Mouse (Mus musculus) adrenal gland, adult 8-10 months (tissue): ENCODE measurements around the gene Dppa5a. TPM values are rescaled to one million over a fixed set of nuclear protein-coding genes. Genes with fewer than 3 reads are reported as not detected.

Source experiments
- total RNA-seq, 4 experiments: library from RNA; stranded (reverse); gene quantifications; 2 replicates each; pipeline ENCODE4 v1.2.4; 2022

The Dppa5a gene
- total RNA-seq, 4 experiments from 2014 or later: not detected

Other genes with a start within 250 kb of the Dppa5a start
- gene Gsta4, start 185.4 kb downstream of the Dppa5a start, total RNA-seq: 10 to 100 TPM; 42.5 to 72.4 (median 57.1) TPM
- 1 to 10 TPM in 1 of 4 experiments, under 1 TPM in 1, not detected in 2; 0.35 to 1.5 TPM for gene Gsta1, start 137.5 kb downstream of the Dppa5a start, total RNA-seq
- gene Gm3776, start 111.0 kb downstream of the Dppa5a start, total RNA-seq: not detected
- under 1 TPM in 1 of 4 experiments, not detected in 3; 0.46 TPM for gene Gm10639, start 78.3 kb downstream of the Dppa5a start, total RNA-seq
- gene Omt2a, start 53.4 kb downstream of the Dppa5a start, total RNA-seq: not detected
- gene Omt2b, start 40.6 kb downstream of the Dppa5a start, total RNA-seq: not detected
- gene Gsta2, start 12.4 kb downstream of the Dppa5a start, total RNA-seq: 1 to 10 TPM in 2 of 4 experiments, not detected in 2; 6.1 to 7.5 TPM
- gene Ooep, start 10.5 kb upstream of the Dppa5a start, total RNA-seq: not detected
- gene Ddx43, start 27.6 kb upstream of the Dppa5a start, total RNA-seq: not detected
- under 1 TPM; 0.52 to 0.86 (median 0.72) TPM for gene Cgas, start 75.1 kb upstream of the Dppa5a start, total RNA-seq
- 10 to 100 TPM; 27.4 to 33.7 (median 30.5) TPM for gene Mto1, start 80.0 kb upstream of the Dppa5a start, total RNA-seq
- gene Gm17324, start 80.6 kb upstream of the Dppa5a start, total RNA-seq: under 1 TPM in 1 of 4 experiments, not detected in 3; 0.32 TPM
- gene Eef1a1, start 121.0 kb upstream of the Dppa5a start, total RNA-seq: 1,000 to 10,000 TPM; 5,975 to 6,274 (median 6,040) TPM
- 10 to 100 TPM; 11.1 to 13.3 (median 12.8) TPM for gene Slc17a5, start 219.9 kb upstream of the Dppa5a start, total RNA-seq
- gene Cd109, start 247.4 kb upstream of the Dppa5a start, total RNA-seq: under 1 TPM; 0.09 to 0.46 (median 0.24) TPM